Mouse (Mus musculus) layer of hippocampus, adult 2 months (tissue): ENCODE data around the gene Gm9048. TPM values are rescaled to one million over a fixed set of nuclear protein-coding genes. Genes with fewer than 3 reads are reported as not detected.
"Not testable (repeated sequence)": the region's sequence is repeated elsewhere in the genome, so short reads cannot be mapped to it uniquely, and the experiment has no call there.

Experiments used
- DNase-seq, 2 experiments: peaks; one replicate each; pipeline ENCODE4 v3.0.0; 2022; ENCODE audit warnings: low spot score in 2 of 2
- H3K27ac ChIP-seq: fragments of 200-600 bp; 2 replicates; pipeline ENCODE4 v1.8.1; 2022
- H3K4me3 ChIP-seq: fragments of 200-600 bp; 2 replicates; pipeline ENCODE4 v1.8.1; 2022; ENCODE audit warnings: mild to moderate bottlenecking
- CTCF ChIP-seq: fragments of 200-600 bp; conservative IDR thresholded peaks from 2 replicates; pipeline ENCODE4 v1.8.1; 2022; ENCODE audit warnings: antibody characterized with exemption, mild to moderate bottlenecking, moderate library complexity
- long read RNA-seq, 2 experiments: library from polyadenylated mRNA; stranded (forward); transcript quantifications; one replicate each; pipeline ENCODE4 v2.0.0; 2021; ENCODE audit warnings: borderline mapping rate in 2 of 2
- total RNA-seq, 2 experiments: library from RNA; stranded (reverse); gene quantifications; 2 replicates each; pipeline ENCODE4 v1.2.3; 2021

Gene Gm9048
- total RNA-seq, result not detected
- long read RNA-seq, experiment 1, result 0 reads
- long read RNA-seq, experiment 2, result 0 reads

GRCm38 (mm10) chr10:118348579-118348978 is at the start of gene Gm9048:
Gene Gm9048, minus strand, starts transcription at chr10:118348679.
- H3K4me3 ChIP-seq, H3K27ac ChIP-seq, DNase-seq: not testable (repeated sequence)

GRCm38 (mm10) chr10:118370443-118370842 is 22.0 kb upstream of the Gm9048 start:
- Histone ChIP-seq H3K27ac (no peak overlapping the region), H3K4me3 (no peak overlapping the region)
- peak; percentile 85 to 86 for DNase-seq
- peak; percentile 98 for TF ChIP-seq CTCF

GRCm38 (mm10) chr10:118369518-118369917 is 21.0 kb upstream of the Gm9048 start:
- no peak for DNase-seq
- no peak for TF ChIP-seq CTCF

GRCm38 (mm10) chr10:118354005-118354404 is 5.5 kb upstream of the Gm9048 start, which contains the start of gene Gm9049:
Gene Gm9049, minus strand, starts transcription at chr10:118354105.
- H3K27ac ChIP-seq, DNase-seq, H3K4me3 ChIP-seq: not testable (repeated sequence)

More at GRCm38 (mm10) chr10:118369518-118369917, 21.0 kb upstream of the Gm9048 start:
- H3K27ac ChIP-seq, result no peak overlapping the region
- H3K4me3 ChIP-seq, result no peak overlapping the region

GRCm38 (mm10) chr10:118343155-118343554 is 5.3 kb downstream of the Gm9048 start, which contains the start of gene Gm9046:
Gene Gm9046, minus strand, starts transcription at chr10:118343255.
- not testable (repeated sequence) for H3K27ac ChIP-seq, H3K4me3 ChIP-seq, DNase-seq

- DNase-seq, H3K27ac ChIP-seq, H3K4me3 ChIP-seq: not testable (repeated sequence)
Measured at GRCm38 (mm10) chr10:118337731-118338130, 10.7 kb downstream of the Gm9048 start, which contains the start of gene Gm9045. Gene Gm9045, minus strand, starts transcription at chr10:118337831.

- not testable (repeated sequence) for H3K4me3 ChIP-seq, H3K27ac ChIP-seq, DNase-seq
Measured at GRCm38 (mm10) chr10:118332308-118332707, 16.2 kb downstream of the Gm9048 start, which contains the start of gene Gm9044. Gene Gm9044, minus strand, starts transcription at chr10:118332408.

GRCm38 (mm10) chr10:118326869-118327268 is 21.6 kb downstream of the Gm9048 start, which contains the start of gene Gm9040:
Gene Gm9040, minus strand, starts transcription at chr10:118326969.
- H3K27ac ChIP-seq, DNase-seq, H3K4me3 ChIP-seq: not testable (repeated sequence)

- no peak overlapping the region for H3K4me3 ChIP-seq
- H3K27ac ChIP-seq, result no peak overlapping the region
- no peak for TF ChIP-seq CTCF
- no peak for DNase-seq
Measured at GRCm38 (mm10) chr10:118319024-118319423, 29.5 kb downstream of the Gm9048 start.

GRCm38 (mm10) chr10:118302133-118302532 is 46.3 kb downstream of the Gm9048 start:
- DNase-seq, H3K27ac ChIP-seq, H3K4me3 ChIP-seq: not testable (repeated sequence)

Other genes starting within 250 kb of the Gm9048 start
- gene Mdm1, start 206.9 kb downstream of the Gm9048 start, total RNA-seq, result 10 to 100 TPM in 1 of 2 experiments, 1 to 10 TPM in 1; 9.5 to 10.5 TPM
- gene Il22, start 143.7 kb downstream of the Gm9048 start, total RNA-seq, result not detected
- under 1 TPM; 0.69 to 0.92 TPM for gene Gm32717, start 107.9 kb downstream of the Gm9048 start, total RNA-seq
- gene Gm32802, start 90.0 kb downstream of the Gm9048 start, total RNA-seq, result under 1 TPM; 0.69 to 0.92 TPM
- gene Iltifb, start 53.6 kb downstream of the Gm9048 start, total RNA-seq, result not detected
- not detected for gene Gm9040, start 21.7 kb downstream of the Gm9048 start, total RNA-seq
- gene Gm9044, start 16.3 kb downstream of the Gm9048 start, total RNA-seq, result not detected
- gene Gm9045, start 10.8 kb downstream of the Gm9048 start, total RNA-seq, result not detected
- not detected for gene Gm9046, start 5.4 kb downstream of the Gm9048 start, total RNA-seq
- not detected for gene Gm9049, start 5.4 kb upstream of the Gm9048 start, total RNA-seq
- gene Ifng, start 92.4 kb upstream of the Gm9048 start, total RNA-seq, result not detected